Mouse (Mus musculus) gonadal fat pad, adult 2 months (tissue): ENCODE results near the gene Scyl1. TPM values are rescaled to one million over a fixed set of nuclear protein-coding genes. Genes with fewer than 3 reads are reported as not detected.

ENCODE experiments used
- DNase-seq: peaks from one replicate; pipeline ENCODE4 v3.0.0-alpha.2; 2012; ENCODE audit warnings: low read depth
- polyA plus RNA-seq: library from polyadenylated mRNA; depleted of rRNA; stranded (reverse); fragments of >200 nt; gene quantifications from 2 replicates; pipeline ENCODE4 v1.2.3, GENCODE M21; 2012; rRNA removed

Gene Scyl1
- polyA plus RNA-seq, 1 experiment = 155 TPM

DNA sequence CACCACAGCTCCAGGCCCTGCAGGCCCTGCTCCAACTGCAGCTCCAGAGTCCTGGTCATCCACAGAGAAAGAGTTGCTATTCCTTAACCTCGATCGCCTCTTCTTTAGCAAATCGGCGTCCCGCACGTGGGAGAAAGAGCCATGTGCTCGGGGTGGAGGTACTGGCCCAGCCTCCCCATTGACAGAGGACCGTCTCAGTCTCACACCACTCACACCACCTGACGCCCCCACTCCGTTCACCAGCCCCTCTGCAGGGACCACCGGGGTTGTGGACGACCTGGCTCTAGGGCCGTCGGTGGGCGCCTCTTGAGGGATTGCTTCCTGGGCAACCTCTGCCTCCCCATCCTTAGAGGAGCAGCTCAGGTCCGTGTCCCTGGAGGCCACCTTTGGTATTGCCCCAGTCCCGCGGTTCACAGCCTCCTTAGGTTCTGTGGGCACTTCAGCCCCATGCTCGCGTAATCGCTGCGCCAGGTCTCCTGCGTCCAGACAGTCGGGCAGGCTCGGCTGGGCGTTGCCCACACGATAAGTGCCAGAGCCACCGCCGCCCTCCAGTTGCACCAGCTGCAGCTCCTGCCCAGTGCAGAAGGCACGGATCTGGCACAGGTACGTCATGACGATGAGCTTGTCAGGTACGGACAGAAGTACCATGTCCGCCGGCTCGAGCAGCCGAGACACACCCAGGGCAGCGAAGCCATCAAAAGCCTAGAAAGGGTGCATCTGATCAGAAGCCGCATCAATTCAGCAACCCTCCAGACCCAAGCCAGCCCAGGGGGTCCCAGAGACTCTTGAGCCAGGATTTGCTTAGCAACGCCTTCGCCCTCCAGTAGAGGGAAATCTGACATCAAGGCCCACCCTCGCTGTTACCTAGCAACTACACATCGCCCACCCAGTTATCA is 55.2 kb downstream of the Scyl1 start:
- DNase-seq = no peak

DNA sequence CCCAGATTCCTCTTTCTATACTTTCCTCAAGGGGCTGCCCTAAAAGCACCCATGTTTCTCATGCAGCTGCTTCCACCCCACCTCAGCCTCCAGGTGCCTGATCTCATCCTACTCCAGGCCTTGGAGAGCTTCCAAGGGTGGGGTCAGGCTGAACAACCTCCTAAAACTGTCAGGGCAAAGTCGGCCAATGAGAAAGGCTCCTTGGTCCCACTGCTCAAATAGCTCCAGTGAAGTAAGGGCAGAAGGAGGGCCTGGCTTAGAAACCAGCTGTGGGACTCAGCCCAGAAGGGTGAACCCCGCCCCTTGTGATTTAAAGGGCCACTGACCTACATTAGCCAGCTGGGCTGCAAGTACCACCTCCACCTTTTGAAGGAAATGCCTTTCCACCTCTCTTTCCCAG is 57.5 kb downstream of the Scyl1 start:
- DNase-seq = no peak

- DNase-seq = no peak
Observed at GRCm38 (mm10) chr19:5713255-5713654, 58.0 kb downstream of the Scyl1 start.

DNA sequence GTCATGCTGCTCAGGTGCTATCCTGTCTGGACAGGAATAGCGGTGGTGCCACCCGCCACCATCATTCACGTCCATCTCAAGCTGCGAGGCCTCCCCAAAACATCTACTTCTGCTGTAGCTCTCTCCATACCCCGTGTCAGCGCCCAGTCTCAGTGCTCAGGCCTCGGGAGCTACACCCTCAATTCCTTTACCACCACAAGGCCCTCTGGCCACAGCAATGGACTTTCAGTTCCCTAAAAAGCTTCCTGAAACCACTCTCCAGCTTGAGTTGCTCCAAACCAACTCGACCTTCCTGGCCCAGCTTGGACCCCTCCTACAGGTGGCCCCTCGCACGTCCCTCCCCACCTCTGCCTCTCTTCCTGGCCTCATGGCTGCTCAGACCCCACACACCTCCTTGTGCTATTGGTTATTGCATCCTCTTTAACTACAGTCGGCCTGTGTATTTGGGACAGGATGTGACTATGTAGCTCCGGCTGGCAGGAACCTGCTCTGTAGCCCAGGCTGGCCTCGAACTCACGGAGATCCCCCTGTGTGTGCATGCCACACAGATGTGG is 59.2 kb downstream of the Scyl1 start:
- DNase-seq = no peak

DNA sequence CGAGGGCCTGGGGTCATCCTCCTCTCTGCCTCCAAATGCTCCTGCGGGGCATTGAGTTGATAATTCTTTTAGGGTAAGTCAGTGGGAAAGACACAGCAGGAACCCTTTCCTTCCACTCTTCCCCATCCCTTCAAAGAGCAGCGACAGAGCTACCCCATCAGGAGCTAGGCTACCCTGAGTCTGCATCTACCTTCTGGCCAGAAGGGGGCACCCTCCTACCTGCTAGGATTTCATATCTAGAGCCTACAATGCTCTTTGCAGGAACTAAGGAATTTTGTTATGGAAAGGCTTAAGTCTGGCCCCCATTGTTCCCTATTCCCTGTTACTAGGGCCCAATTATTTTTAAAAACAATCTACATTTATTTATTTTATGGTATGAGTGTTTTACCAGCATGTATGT is 60.0 kb downstream of the Scyl1 start:
- no peak for DNase-seq

DNA sequence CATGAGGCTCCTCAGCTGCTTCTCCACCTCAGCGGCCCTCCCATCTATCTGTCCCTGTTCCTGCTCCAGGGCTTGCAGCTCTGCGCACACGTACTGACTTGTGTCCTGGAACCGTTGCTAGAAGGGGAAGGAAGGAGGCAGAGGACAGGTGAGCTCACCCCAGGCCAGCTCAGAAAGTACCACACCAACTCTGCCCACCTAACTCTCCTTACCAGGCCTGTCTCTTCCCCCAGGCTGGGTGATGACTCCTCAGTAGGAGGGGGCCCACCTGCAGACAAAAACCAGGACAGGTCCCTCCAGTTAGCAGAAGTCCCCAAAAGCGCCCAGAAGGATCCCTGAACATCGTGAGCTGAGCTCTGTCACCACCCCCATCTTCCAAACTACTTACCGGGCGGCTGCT is 60.6 kb downstream of the Scyl1 start:
- no peak for DNase-seq

DNA sequence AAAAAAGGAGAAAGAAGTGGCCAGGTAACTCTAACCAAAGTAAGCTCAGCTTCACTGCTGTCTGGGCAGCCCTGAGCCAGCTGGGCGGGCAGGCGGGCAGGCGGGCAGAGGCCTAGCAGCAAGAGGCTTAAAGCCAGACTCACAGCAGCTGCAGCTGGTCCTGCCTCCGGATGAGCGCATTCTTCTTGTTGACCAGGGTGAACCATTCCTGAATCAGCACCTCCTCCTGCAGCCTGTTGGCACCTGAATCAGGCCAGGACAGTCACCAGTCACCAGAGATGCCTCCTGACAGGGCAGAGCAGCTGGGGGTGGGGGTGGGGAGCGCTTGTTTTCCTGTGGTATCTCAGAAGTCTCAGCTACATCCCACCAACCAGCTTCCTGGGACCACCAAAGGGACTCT is 61.2 kb downstream of the Scyl1 start:
- DNase-seq = no peak

Other genes starting within 250 kb of the Scyl1 start
- 2.4 and 3.5 TPM in 2 replicates for gene Ovol1, start 210.8 kb downstream of the Scyl1 start, polyA plus RNA-seq
- 10.0 and 12.0 TPM in 2 replicates for gene Ap5b1, start 203.4 kb downstream of the Scyl1 start, polyA plus RNA-seq
- gene Rnaseh2c, start 169.5 kb downstream of the Scyl1 start, polyA plus RNA-seq = 42.2 and 49.4 TPM in 2 replicates
- gene Kat5, start 161.2 kb downstream of the Scyl1 start, polyA plus RNA-seq = 55.3 and 63.6 TPM in 2 replicates
- gene Rela, start 133.9 kb downstream of the Scyl1 start, polyA plus RNA-seq = 66.8 and 81.8 TPM in 2 replicates
- gene Sipa1, start 107.7 kb downstream of the Scyl1 start, polyA plus RNA-seq = 36.3 and 45.7 TPM in 2 replicates
- gene Map3k11, start 82.7 kb downstream of the Scyl1 start, polyA plus RNA-seq = 50.6 and 52.8 TPM in 2 replicates
- 80.2 and 87.4 TPM in 2 replicates for gene Pcnx3, start 82.5 kb downstream of the Scyl1 start, polyA plus RNA-seq
- 0.33 and 0.36 TPM in 2 replicates for gene Kcnk7, start 67.1 kb downstream of the Scyl1 start, polyA plus RNA-seq
- 43.8 and 64.4 TPM in 2 replicates for gene Ehbp1l1, start 45.1 kb downstream of the Scyl1 start, polyA plus RNA-seq
- 160 and 194 TPM in 2 replicates for gene Fam89b, start 41.8 kb downstream of the Scyl1 start, polyA plus RNA-seq
- gene Ltbp3, start 30.5 kb downstream of the Scyl1 start, polyA plus RNA-seq = 186 and 257 TPM in 2 replicates
- gene Frmd8, start 103.9 kb upstream of the Scyl1 start, polyA plus RNA-seq = 15.1 and 15.9 TPM in 2 replicates
- gene Slc25a45, start 106.4 kb upstream of the Scyl1 start, polyA plus RNA-seq = 17.3 and 25.7 TPM in 2 replicates
- 0.70 and 0.75 TPM in 2 replicates for gene Tigd3, start 122.7 kb upstream of the Scyl1 start, polyA plus RNA-seq
- gene Dpf2, start 141.6 kb upstream of the Scyl1 start, polyA plus RNA-seq = 71.5 and 79.4 TPM in 2 replicates
- 12.9 and 17.6 TPM in 2 replicates for gene Cdc42ep2, start 153.4 kb upstream of the Scyl1 start, polyA plus RNA-seq
- gene Pola2, start 192.8 kb upstream of the Scyl1 start, polyA plus RNA-seq = 29.1 and 43.2 TPM in 2 replicates
- gene Slc22a20, start 214.7 kb upstream of the Scyl1 start, polyA plus RNA-seq = not detected in 2 replicates
- 70.6 and 85.2 TPM in 2 replicates for gene Capn1, start 244.5 kb upstream of the Scyl1 start, polyA plus RNA-seq